In the genomic region with DNA sequence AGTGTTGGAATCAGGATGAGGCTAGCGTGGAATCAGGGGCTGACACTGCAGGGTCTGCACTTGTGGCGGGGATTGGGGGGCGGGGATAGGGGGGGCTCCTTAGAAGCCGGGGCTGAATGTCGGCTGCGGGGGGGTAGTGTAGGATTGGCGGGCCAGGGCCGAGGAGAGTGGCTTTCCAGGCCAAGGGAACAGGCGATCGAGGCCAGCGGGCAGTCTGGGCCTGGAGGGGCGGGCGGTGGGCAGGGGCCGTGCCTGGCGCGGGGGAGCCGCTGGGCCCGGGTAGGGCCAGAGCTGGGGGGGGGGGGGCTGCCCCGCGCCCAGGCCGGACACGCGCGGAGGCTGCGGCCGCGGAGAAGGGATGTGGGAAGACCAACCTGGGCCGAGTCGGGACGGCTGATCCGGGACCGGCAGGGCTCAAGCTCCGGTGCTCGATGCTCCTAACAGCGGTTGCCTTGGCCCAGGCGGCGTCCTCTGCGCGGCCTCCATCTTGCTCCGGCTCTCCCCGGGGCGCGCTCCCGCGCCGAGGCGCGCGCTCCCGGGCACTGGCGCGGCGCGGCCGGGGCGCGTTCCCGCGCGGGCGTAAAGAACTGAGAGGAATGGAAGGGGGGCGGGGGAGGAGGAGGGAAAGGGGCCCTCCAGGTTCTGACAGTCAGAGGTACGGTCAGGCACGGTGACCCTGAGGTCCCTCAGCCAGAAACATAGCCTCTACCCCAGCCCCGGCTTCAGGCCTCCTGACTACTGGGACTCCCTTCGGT, we compare ENCODE assay signal across 8 mouse cellular contexts. TPM values are rescaled to one million over a fixed set of nuclear protein-coding genes. Genes with fewer than 3 reads are reported as not detected.
DNase-seq lines count a peak whose midpoint lies in the region; ATAC-seq and TF ChIP-seq lines count a peak whose summit lies in the region.

A gene (minus strand): TSS at position 544 of the 755 bp plus-strand sequence.

- H3K9ac ChIP-seq in hindbrain, embryonic 14.5 days, result peak within 1 kb of the TSS; percentile 88
- H3K9ac ChIP-seq in limb, embryonic 14.5 days (ENCODE audit: low read depth, low read length, severe bottlenecking), result peak within 1 kb of the TSS; percentile 12; the same call in 1 of the 2 replicates

- 1% methylated on average over 39 of the region's 66 CpGs for WGBS in hindbrain, embryonic 14.5 days
- WGBS in limb, embryonic 14.5 days, result 2% methylated on average over 41 of the region's 66 CpGs

- DNase-seq in gastrocnemius, adult 2 months, result no peak
- no peak for DNase-seq in gastrocnemius, adult 18-20 months (ENCODE audit: low spot score)
- peak; percentile 48 for DNase-seq in embryo, embryonic 10 days (ENCODE audit: low spot score)
- DNase-seq in hindbrain, embryonic 14.5 days (ENCODE audit: low spot score), result peak; percentile 73
- no peak for DNase-seq in limb, embryonic 14.5 days (ENCODE audit: low spot score)
- peak; percentile 55 to 67 for DNase-seq in right cerebral cortex, adult 2 months (ENCODE audit: low spot score in 2 of 2)
- DNase-seq in urinary bladder, adult 2 months (ENCODE audit: low spot score), result no peak

- peak; percentile 89 for ATAC-seq in hindbrain, embryonic 14.5 days (ENCODE audit: low FRiP score)
- no peak for ATAC-seq in limb, embryonic 14.5 days (ENCODE audit: low FRiP score, low read depth)

- TF ChIP-seq CTCF in gastrocnemius, adult 2 months (IDR thresholded peaks at IDR 0.05), result no peak
- TF ChIP-seq CTCF in E14TG2a.4 (conservative IDR thresholded peaks at IDR 0.05; ENCODE audit: low read length), result no peak

- H3K27me3 ChIP-seq in E14TG2a.4 (ENCODE audit: insufficient read depth, low read length), result peaks cover 56% of the 10 kb centered on the region
- no peaks in the 10 kb centered on the region for H3K27me3 ChIP-seq in hindbrain, embryonic 14.5 days (ENCODE audit: control insufficient read depth, insufficient read depth, low read length)
- H3K27me3 ChIP-seq in limb, embryonic 14.5 days (ENCODE audit: control insufficient read depth, insufficient read depth, low read length), result peaks cover 26% of the 10 kb centered on the region

- peak within 1 kb of the TSS; percentile 94 for H3K4me2 ChIP-seq in hindbrain, embryonic 14.5 days (replicated peaks)
- H3K4me2 ChIP-seq in limb, embryonic 14.5 days (replicated peaks; ENCODE audit: low read depth, low read length, severe bottlenecking), result peak within 1 kb of the TSS; percentile 64

- no peak for TF ChIP-seq POLR2A in limb, embryonic 14.5 days (IDR thresholded peaks at IDR 0.05; ENCODE audit: borderline replicate concordance, extremely low read depth, insufficient read depth, insufficient read length)

- H3K27ac ChIP-seq in gastrocnemius, adult 2 months, result no peak within 1 kb of the TSS
- peak within 1 kb of the TSS; percentile 81 for H3K27ac ChIP-seq in hindbrain, embryonic 14.5 days
- no peak within 1 kb of the TSS for H3K27ac ChIP-seq in limb, embryonic 14.5 days (replicated peaks; ENCODE audit: low read depth, low read length)

- intact Hi-C loops in gastrocnemius, adult 2 months (cut with DNase I), result no loop called here

- peaks cover 14% of the 10 kb centered on the region for H3K4me1 ChIP-seq in E14TG2a.4 (replicated peaks; ENCODE audit: low read depth, low read length)
- peaks cover 34% of the 10 kb centered on the region for H3K4me1 ChIP-seq in hindbrain, embryonic 14.5 days (replicated peaks; ENCODE audit: control insufficient read depth, insufficient read depth, low read length)
- H3K4me1 ChIP-seq in limb, embryonic 14.5 days (ENCODE audit: control insufficient read depth, insufficient read depth, low read length), result peaks cover 12% of the 10 kb centered on the region

- no peaks in the 10 kb centered on the region for H3K36me3 ChIP-seq in E14TG2a.4 (ENCODE audit: insufficient read depth, low read length)
- H3K36me3 ChIP-seq in hindbrain, embryonic 14.5 days (replicated peaks; ENCODE audit: control insufficient read depth, insufficient read depth), result peaks cover 12% of the 10 kb centered on the region
- no peaks in the 10 kb centered on the region for H3K36me3 ChIP-seq in limb, embryonic 14.5 days (ENCODE audit: control insufficient read depth, insufficient read depth, low read length)

- H3K9me3 ChIP-seq in E14TG2a.4 (ENCODE audit: low read length), result no peaks in the 10 kb centered on the region
- no peaks in the 10 kb centered on the region for H3K9me3 ChIP-seq in hindbrain, embryonic 14.5 days (ENCODE audit: control insufficient read depth, low read length)
- H3K9me3 ChIP-seq in limb, embryonic 14.5 days (ENCODE audit: control insufficient read depth, low read length), result no peaks in the 10 kb centered on the region

- H3K4me3 ChIP-seq in gastrocnemius, adult 2 months, result peak within 1 kb of the TSS; percentile 75
- H3K4me3 ChIP-seq in E14TG2a.4 (replicated peaks; ENCODE audit: low read length), result peak within 1 kb of the TSS; percentile 80
- H3K4me3 ChIP-seq in hindbrain, embryonic 14.5 days (replicated peaks; ENCODE audit: low read length), result peak within 1 kb of the TSS; percentile 82
- H3K4me3 ChIP-seq in limb, embryonic 14.5 days (replicated peaks; ENCODE audit: low read length), result peak within 1 kb of the TSS; percentile 40

RNA-seq across cellular contexts. Expression of the gene that starts here (rescaled TPM):
- under 1 TPM; 0.39 to 0.54 TPM for total RNA-seq in gastrocnemius, adult 2 months (2021)
- under 1 TPM; 0.32 to 0.55 TPM for total RNA-seq in gastrocnemius, adult 18-20 months (2021)
- polyA plus RNA-seq in hindbrain, embryonic 14.5 days (2014; fragmentation: Nextera tagmentation; extraction: Ambion mirVana), result 19.9 and 21.1 TPM in 2 replicates
- 0.65 and 0.67 TPM in 2 replicates for polyA plus RNA-seq in limb, embryonic 14.5 days (2012; rRNA removed)
- polyA plus RNA-seq in limb, embryonic 14.5 days (2014; fragmentation: Nextera tagmentation; extraction: Ambion mirVana), result 0.32 and 0.64 TPM in 2 replicates
- polyA plus RNA-seq in urinary bladder, adult 2 months (2012; rRNA removed), result 0.22 and 0.35 TPM in 2 replicates

Comparison
In these comparisons a context has a peak if more than half of its experiments do, and no peak if none do; other contexts are left out.
1. RNA of the gene that starts here (polyA plus RNA-seq): 19.9 to 21.1 TPM in hindbrain, embryonic 14.5 days; 0.32 to 0.67 TPM in limb, embryonic 14.5 days and 0.22 to 0.35 TPM in urinary bladder, adult 2 months; every median in the first group is over 10 times any median in the second.
2. DNase-seq: peak in embryo, embryonic 10 days (single experiment), hindbrain, embryonic 14.5 days (single experiment) and right cerebral cortex, adult 2 months (2 of 2); none in gastrocnemius, adult 2 months (single experiment), gastrocnemius, adult 18-20 months (single experiment), limb, embryonic 14.5 days (single experiment) and urinary bladder, adult 2 months (single experiment).
3. Peak in every context shown above with its lines, with median percentiles within 50 percentile points of each other: H3K4me3 ChIP-seq.